Mouse (Mus musculus) erythroid progenitor cell, adult 5-6 weeks (primary cell): ENCODE measurements around the gene Olfr414. TPM values are rescaled to one million over a fixed set of nuclear protein-coding genes. Genes with fewer than 3 reads are reported as not detected.

Experiments used
- ATAC-seq: replicated peaks from 2 replicates; pipeline ENCODE4 v1.8.0; 2016; ENCODE audit warnings: moderate number of reproducible peaks, mild to moderate bottlenecking, moderate TSS enrichment, inconsistent platforms; ENCODE audit not compliant: poor library complexity, low FRiP score, severe bottlenecking
- total RNA-seq, 2 experiments: library from RNA; stranded (forward) in 1 of 2; stranded (reverse) in 1 of 2; fragments of 150-400 nt in 1 of 2; fragments of 186-747, 209-891 nt in 1 of 2; gene quantifications; 2 replicates each; pipeline versions ENCODE4 v1.2.3 to v1.2.4; 2015 to 2017; ENCODE audit warnings: low replicate concordance in 2 of 2

Gene Olfr414
- total RNA-seq (2015; ENCODE audit: low replicate concordance) (not detected in 2 replicates), total RNA-seq (2017; ENCODE audit: low replicate concordance) (not detected in 2 replicates)

GRCm38 (mm10) chr1:174423764-174424163 is at the start of gene Olfr414:
Gene Olfr414 (plus strand): TSS chr1:174424064.
- no peak for ATAC-seq

- no peak for ATAC-seq
These were observed 33.1 kb upstream of the Olfr414 start, which contains the start of gene Olfr248 for GRCm38 (mm10) chr1:174390746-174391145. Gene Olfr248 (plus strand): TSS chr1:174391046.

- no peak for ATAC-seq
These were observed 905 bp upstream of the Olfr414 start for GRCm38 (mm10) chr1:174422959-174423358.

- ATAC-seq: peak; percentile 53; the same call in 1 of the 2 replicates
These were observed 2.5 kb downstream of the Olfr414 start for GRCm38 (mm10) chr1:174426180-174426986.

- no peak for ATAC-seq
These were observed 3.5 kb downstream of the Olfr414 start for GRCm38 (mm10) chr1:174427402-174427801.

- ATAC-seq: peak; percentile 44; the same call in 1 of the 2 replicates
These were observed 4.5 kb downstream of the Olfr414 start for GRCm38 (mm10) chr1:174428407-174428806.

- ATAC-seq: no peak
These were observed 10.3 kb downstream of the Olfr414 start for GRCm38 (mm10) chr1:174434121-174434520.

GRCm38 (mm10) chr1:174441782-174442181 is 17.9 kb downstream of the Olfr414 start, which contains the start of gene Olfr220:
Gene Olfr220 (plus strand): TSS chr1:174442082.
- ATAC-seq: no peak

- ATAC-seq: no peak
These were observed 31.2 kb downstream of the Olfr414 start for GRCm38 (mm10) chr1:174455100-174455499.

GRCm38 (mm10) chr1:174465385-174465784 is 41.5 kb downstream of the Olfr414 start:
- ATAC-seq: no peak

- no peak for ATAC-seq
These were observed 42.4 kb downstream of the Olfr414 start for GRCm38 (mm10) chr1:174466240-174466639.

GRCm38 (mm10) chr1:174469736-174470135 is 45.9 kb downstream of the Olfr414 start:
- ATAC-seq: peak; percentile 66; the same call in 1 of the 2 replicates

- ATAC-seq: no peak
These were observed 58.7 kb downstream of the Olfr414 start for GRCm38 (mm10) chr1:174482567-174482966.

Other genes starting within 250 kb of the Olfr414 start
- not detected in 2 replicates for gene Olfr419, start 172.0 kb upstream of the Olfr414 start, total RNA-seq (2015; ENCODE audit: low replicate concordance)
- 0.90 and 1.7 TPM in 2 replicates for gene Olfr419, start 172.0 kb upstream of the Olfr414 start, total RNA-seq (2017; ENCODE audit: low replicate concordance)
- gene Mptx1, start 93.5 kb upstream of the Olfr414 start, total RNA-seq (2015; ENCODE audit: low replicate concordance): not detected in 2 replicates
- gene Mptx1, start 93.5 kb upstream of the Olfr414 start, total RNA-seq (2017; ENCODE audit: low replicate concordance): not detected in 2 replicates
- gene Olfr417, start 58.9 kb upstream of the Olfr414 start, total RNA-seq (2015; ENCODE audit: low replicate concordance): not detected in 2 replicates
- gene Olfr417, start 58.9 kb upstream of the Olfr414 start, total RNA-seq (2017; ENCODE audit: low replicate concordance): 1.3 TPM in 1 of 2 replicates, not detected in the other
- gene Olfr248, start 33.0 kb upstream of the Olfr414 start, total RNA-seq (2015; ENCODE audit: low replicate concordance): not detected in 2 replicates
- not detected in 2 replicates for gene Olfr248, start 33.0 kb upstream of the Olfr414 start, total RNA-seq (2017; ENCODE audit: low replicate concordance)
- gene Olfr220, start 18.0 kb downstream of the Olfr414 start, total RNA-seq (2015; ENCODE audit: low replicate concordance): not detected in 2 replicates
- gene Olfr220, start 18.0 kb downstream of the Olfr414 start, total RNA-seq (2017; ENCODE audit: low replicate concordance): not detected in 2 replicates
- 0.42 and 4.3 TPM in 2 replicates for gene Fmn2, start 77.8 kb downstream of the Olfr414 start, total RNA-seq (2015; ENCODE audit: low replicate concordance)
- gene Fmn2, start 77.8 kb downstream of the Olfr414 start, total RNA-seq (2017; ENCODE audit: low replicate concordance): not detected in 2 replicates